Mouse (Mus musculus) erythroblast, adult 5-6 weeks (primary cell): ENCODE measurements around the gene Clec12b. TPM values are rescaled to one million over a fixed set of nuclear protein-coding genes. Genes with fewer than 3 reads are reported as not detected.

Experiments used
- ATAC-seq: replicated peaks from 2 replicates; pipeline ENCODE4 v1.8.0; 2016; ENCODE audit warnings: moderate number of reproducible peaks, mild to moderate bottlenecking, moderate TSS enrichment, inconsistent platforms; ENCODE audit not compliant: poor library complexity, low FRiP score, severe bottlenecking
- total RNA-seq, 2 experiments: library from RNA; stranded (forward) in 1 of 2; stranded (reverse) in 1 of 2; fragments of 150-400 nt in 1 of 2; fragments of 200-764, 138-1000 nt in 1 of 2; gene quantifications; 2 replicates each; pipeline versions ENCODE4 v1.2.3 to v1.2.4; 2015 to 2017; ENCODE audit warnings: low replicate concordance in 2 of 2

Clec12b gene
- total RNA-seq (2015; ENCODE audit: low replicate concordance) (not detected in 2 replicates), total RNA-seq (2017; ENCODE audit: low replicate concordance) (not detected in 2 replicates)

GRCm38 (mm10) chr6:129385774-129386173 lies at the start of gene Clec12b:
Gene Clec12b, minus strand, starts transcription at chr6:129385874.
- no peak for ATAC-seq

GRCm38 (mm10) chr6:129434239-129434638 lies 48.6 kb upstream of the Clec12b start:
- no peak for ATAC-seq

GRCm38 (mm10) chr6:129427281-129427680 lies 41.6 kb upstream of the Clec12b start:
- no peak for ATAC-seq

- no peak for ATAC-seq
Observed at GRCm38 (mm10) chr6:129425812-129426211, 40.1 kb upstream of the Clec12b start.

GRCm38 (mm10) chr6:129425217-129425616 lies 39.5 kb upstream of the Clec12b start:
- ATAC-seq, result no peak

- peak; percentile 77 for ATAC-seq
Observed at GRCm38 (mm10) chr6:129423734-129424072, 38.0 kb upstream of the Clec12b start.

GRCm38 (mm10) chr6:129423040-129423733 lies 37.5 kb upstream of the Clec12b start:
- no peak for ATAC-seq

GRCm38 (mm10) chr6:129422311-129422710 lies 36.6 kb upstream of the Clec12b start:
- ATAC-seq, result no peak

- no peak for ATAC-seq
Observed at GRCm38 (mm10) chr6:129414177-129414576, 28.5 kb upstream of the Clec12b start.

- ATAC-seq, result no peak
Observed at GRCm38 (mm10) chr6:129408562-129408961, 22.9 kb upstream of the Clec12b start, which contains the start of gene Clec9a. Gene Clec9a, plus strand, starts transcription at chr6:129408862.

- no peak for ATAC-seq
Observed at GRCm38 (mm10) chr6:129407324-129407723, 21.6 kb upstream of the Clec12b start.

GRCm38 (mm10) chr6:129405999-129406398 lies 20.3 kb upstream of the Clec12b start:
- no peak for ATAC-seq

- ATAC-seq, result no peak
Observed at GRCm38 (mm10) chr6:129403391-129403790, 17.7 kb upstream of the Clec12b start.

GRCm38 (mm10) chr6:129402404-129402803 lies 16.7 kb upstream of the Clec12b start:
- no peak for ATAC-seq

GRCm38 (mm10) chr6:129399945-129400344 lies 14.3 kb upstream of the Clec12b start:
- ATAC-seq, result peak; percentile 35; the same call in 1 of the 2 replicates

GRCm38 (mm10) chr6:129396997-129397396 lies 11.3 kb upstream of the Clec12b start, which contains the start of gene Clec1b:
Gene Clec1b, plus strand, starts transcription at chr6:129397297.
- ATAC-seq, result no peak

GRCm38 (mm10) chr6:129393732-129394131 lies 8.1 kb upstream of the Clec12b start:
- no peak for ATAC-seq

GRCm38 (mm10) chr6:129393087-129393720 lies 7.5 kb upstream of the Clec12b start:
- ATAC-seq, result no peak

GRCm38 (mm10) chr6:129385000-129385399 lies 674 bp downstream of the Clec12b start:
- no peak for ATAC-seq

- ATAC-seq, result no peak
Observed at GRCm38 (mm10) chr6:129383466-129383865, 2.2 kb downstream of the Clec12b start.

- ATAC-seq, result no peak
Observed at GRCm38 (mm10) chr6:129381736-129382135, 3.9 kb downstream of the Clec12b start.
